Mouse (Mus musculus): Measurements from ENCODE around the gene Itga3. TPM values are rescaled to one million over a fixed set of nuclear protein-coding genes. Genes with fewer than 3 reads are reported as not detected.

Gene Itga3
- total and polyA plus RNA-seq, 3 experiments: not detected

- Histone ChIP-seq H3K4me1 (ENCODE audit: control insufficient read depth in 1 of 2, insufficient read depth in 2 of 2, low read length in 2 of 2) (no peaks in the 10 kb centered on the region), H3K9me3 (replicated peaks; ENCODE audit: insufficient read depth, low read length) (no peaks in the 10 kb centered on the region), H3K9ac (ENCODE audit: control insufficient read depth, low read depth, low read length, poor library complexity, severe bottlenecking) (no peak overlapping the region), H3K36me3 (ENCODE audit: control insufficient read depth in 1 of 2, insufficient read depth in 2 of 2, low read length in 2 of 2) (no peaks in the 10 kb centered on the region), H3K4me3 (ENCODE audit: control insufficient read depth in 1 of 2, insufficient read depth in 1 of 2, low read depth in 2 of 2, low read length in 2 of 2) (no peak overlapping the region), H3K27ac (ENCODE audit: control insufficient read depth, low read depth, low read length) (no peak overlapping the region), H3K27me3 (ENCODE audit: control insufficient read depth in 1 of 2, insufficient read depth in 2 of 2, low read length in 2 of 2) (peaks cover 7 to 13% of the 10 kb centered on the region in 2 experiments), H3K79me2 (ENCODE audit: control insufficient read depth, insufficient read depth, low read length, poor library complexity) (no peaks in the 10 kb centered on the region)
- TF ChIP-seq ZKSCAN1 (IDR thresholded peaks at IDR 0.05; ENCODE audit: low read depth, low read length): no peak
- TF ChIP-seq UBTF (IDR thresholded peaks at IDR 0.05; ENCODE audit: borderline replicate concordance, insufficient read depth, low read depth, low read length): no peak
- TF ChIP-seq TBP (IDR thresholded peaks at IDR 0.05; ENCODE audit: low read depth, low read length): no peak
- TF ChIP-seq SIN3A (IDR thresholded peaks at IDR 0.05; ENCODE audit: low read length): no peak
- no peak for TF ChIP-seq ZC3H11A (IDR thresholded peaks at IDR 0.05; ENCODE audit: low read depth, low read length)
- TF ChIP-seq MAFK (IDR thresholded peaks at IDR 0.05; ENCODE audit: borderline replicate concordance, low read depth, low read length): no peak
- no peak for TF ChIP-seq CHD1 (IDR thresholded peaks at IDR 0.05; ENCODE audit: low read depth, low read length)
- TF ChIP-seq EP300 (IDR thresholded peaks at IDR 0.05; ENCODE audit: low read depth in 1 of 2, low read length in 2 of 2): no peak
- no peak for TF ChIP-seq GABPA (IDR thresholded peaks at IDR 0.05; ENCODE audit: low read depth, low read length)
- TF ChIP-seq RCOR1 (IDR thresholded peaks at IDR 0.05; ENCODE audit: low read depth, low read length): no peak
- TF ChIP-seq MAZ (IDR thresholded peaks at IDR 0.05; ENCODE audit: low read depth, low read length): no peak
- no peak for TF ChIP-seq MYC (IDR thresholded peaks at IDR 0.05; ENCODE audit: low read depth, low read length)
- no peak for TF ChIP-seq MXI1 (IDR thresholded peaks at IDR 0.05; ENCODE audit: low read depth, low read length)
- TF ChIP-seq MAX (IDR thresholded peaks at IDR 0.05; ENCODE audit: low read length): no peak
- no peak for TF ChIP-seq POLR2A (IDR thresholded peaks at IDR 0.05; ENCODE audit: control insufficient read depth in 1 of 2, insufficient read depth in 1 of 2, low read depth in 1 of 2, low read length in 2 of 2, poor library complexity in 1 of 2)
- no peak for DNase-seq (ENCODE audit: low read depth, low spot score)
Measured at GRCm38 (mm10) chr11:95097889-95098288, 21.3 kb upstream of the Itga3 start.

GRCm38 (mm10) chr11:95096608-95097373, 20.2 kb upstream of the Itga3 start:
- Histone ChIP-seq H3K36me3 (ENCODE audit: control insufficient read depth in 1 of 2, insufficient read depth in 2 of 2, low read length in 2 of 2) (no peaks in the 10 kb centered on the region), H3K27ac (ENCODE audit: control insufficient read depth, low read depth, low read length) (no peak overlapping the region), H3K9ac (ENCODE audit: control insufficient read depth, low read depth, low read length, poor library complexity, severe bottlenecking) (no peak overlapping the region), H3K4me1 (ENCODE audit: control insufficient read depth in 1 of 2, insufficient read depth in 2 of 2, low read length in 2 of 2) (no peaks in the 10 kb centered on the region), H3K9me3 (replicated peaks; ENCODE audit: insufficient read depth, low read length) (no peaks in the 10 kb centered on the region), H3K4me3 (ENCODE audit: control insufficient read depth in 1 of 2, insufficient read depth in 1 of 2, low read depth in 2 of 2, low read length in 2 of 2) (no peak overlapping the region), H3K79me2 (ENCODE audit: control insufficient read depth, insufficient read depth, low read length, poor library complexity) (no peaks in the 10 kb centered on the region), H3K27me3 (ENCODE audit: control insufficient read depth in 1 of 2, insufficient read depth in 2 of 2, low read length in 2 of 2) (peaks cover 7 to 18% of the 10 kb centered on the region in 2 experiments)
- no peak for DNase-seq (ENCODE audit: low read depth, low spot score)
- no peak for TF ChIP-seq JUND (IDR thresholded peaks at IDR 0.05; ENCODE audit: low read depth, low read length)
- TF ChIP-seq MEF2A (IDR thresholded peaks at IDR 0.05; ENCODE audit: extremely low read depth, insufficient replicate concordance, low read depth, low read length, poor library complexity, severe bottlenecking): no peak
- no peak for TF ChIP-seq E2F4 (IDR thresholded peaks at IDR 0.05; ENCODE audit: borderline replicate concordance, low read depth, low read length)
- TF ChIP-seq POLR2A (IDR thresholded peaks at IDR 0.05; ENCODE audit: control insufficient read depth in 1 of 2, insufficient read depth in 1 of 2, low read depth in 1 of 2, low read length in 2 of 2, poor library complexity in 1 of 2): no peak
- no peak for TF ChIP-seq TBP (IDR thresholded peaks at IDR 0.05; ENCODE audit: low read depth, low read length)
- TF ChIP-seq MYB (IDR thresholded peaks at IDR 0.05; ENCODE audit: low read depth, low read length): no peak
- TF ChIP-seq MYC (IDR thresholded peaks at IDR 0.05; ENCODE audit: low read depth, low read length): no peak
- no peak for TF ChIP-seq ETS1 (IDR thresholded peaks at IDR 0.05; ENCODE audit: low read depth, low read length)
- no peak for TF ChIP-seq ZKSCAN1 (IDR thresholded peaks at IDR 0.05; ENCODE audit: low read depth, low read length)
- TF ChIP-seq TAL1 (IDR thresholded peaks at IDR 0.05; ENCODE audit: low read length): no peak
- TF ChIP-seq GATA1 (IDR thresholded peaks at IDR 0.05; ENCODE audit: low read depth, low read length): no peak
- no peak for TF ChIP-seq ZMIZ1 (IDR thresholded peaks at IDR 0.05; ENCODE audit: low read depth, low read length)
- no peak for TF ChIP-seq NELFE (IDR thresholded peaks at IDR 0.05; ENCODE audit: low read depth, low read length)
- TF ChIP-seq SIN3A (IDR thresholded peaks at IDR 0.05; ENCODE audit: low read length): no peak

Data from MEL (cell line).